Mouse (Mus musculus): ENCODE measurements around the gene Spen. TPM values are rescaled to one million over a fixed set of nuclear protein-coding genes. Genes with fewer than 3 reads are reported as not detected.

Spen gene
- polyA plus RNA-seq, 1 experiment: 46.9 TPM

DNA sequence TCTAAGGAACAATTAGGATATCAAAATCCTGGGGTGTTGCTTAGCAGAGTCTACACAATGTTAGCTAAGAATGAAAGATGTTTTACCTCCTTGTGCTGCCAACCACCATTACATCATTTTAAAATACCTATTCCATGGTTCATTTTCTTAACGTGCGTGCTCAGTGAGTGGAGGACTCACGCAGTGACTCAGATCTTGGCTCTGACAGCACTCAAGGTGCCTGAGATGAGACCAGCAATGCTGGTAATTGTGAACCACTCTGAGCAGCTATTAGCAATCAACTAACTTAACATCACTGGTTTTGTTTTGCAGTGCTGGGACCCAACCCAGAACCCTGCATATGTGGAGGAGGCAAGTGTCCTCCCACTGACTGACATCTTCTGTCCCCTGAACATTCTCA lies 20.0 kb downstream of the Spen start:
- peaks cover 21% of the 10 kb centered on the region for H3K36me3 ChIP-seq (ENCODE audit: control insufficient read depth, insufficient read depth, low read length, poor library complexity, severe bottlenecking)
- H3K9ac ChIP-seq (ENCODE audit: low read depth, poor library complexity, severe bottlenecking): no peak overlapping the region
- no peaks in the 10 kb centered on the region for H3K4me1 ChIP-seq (ENCODE audit: control insufficient read depth, insufficient read depth, low read length)
- no peak overlapping the region for H3K27ac ChIP-seq (ENCODE audit: insufficient read depth, low read length)
- TF ChIP-seq CTCF (IDR thresholded peaks at IDR 0.05; ENCODE audit: low read depth, low read length) (no peak), EP300 (IDR thresholded peaks at IDR 0.05; ENCODE audit: insufficient read depth, low read depth, low read length) (no peak), POLR2A (IDR thresholded peaks at IDR 0.05; ENCODE audit: insufficient read depth, low read length) (no peak)
- H3K27me3 ChIP-seq (ENCODE audit: control insufficient read depth, insufficient read depth, low read length, poor library complexity, severe bottlenecking): no peaks in the 10 kb centered on the region
- H3K4me3 ChIP-seq (ENCODE audit: low read depth, low read length): no peak overlapping the region
- no peaks in the 10 kb centered on the region for H3K9me3 ChIP-seq (replicated peaks; ENCODE audit: control insufficient read depth, insufficient read depth, low read length, poor library complexity, severe bottlenecking)

- no peak overlapping the region for H3K4me3 ChIP-seq (ENCODE audit: low read depth, low read length)
- no peaks in the 10 kb centered on the region for H3K4me1 ChIP-seq (ENCODE audit: control insufficient read depth, insufficient read depth, low read length)
- TF ChIP-seq EP300 (IDR thresholded peaks at IDR 0.05; ENCODE audit: insufficient read depth, low read depth, low read length): peak; percentile 80; the same call in 1 of the 2 replicates
- TF ChIP-seq CTCF (IDR thresholded peaks at IDR 0.05; ENCODE audit: low read depth, low read length): no peak
- no peak for TF ChIP-seq POLR2A (IDR thresholded peaks at IDR 0.05; ENCODE audit: insufficient read depth, low read length)
- no peaks in the 10 kb centered on the region for H3K27me3 ChIP-seq (ENCODE audit: control insufficient read depth, insufficient read depth, low read length, poor library complexity, severe bottlenecking)
- no peaks in the 10 kb centered on the region for H3K9me3 ChIP-seq (replicated peaks; ENCODE audit: control insufficient read depth, insufficient read depth, low read length, poor library complexity, severe bottlenecking)
- no peak overlapping the region for H3K27ac ChIP-seq (ENCODE audit: insufficient read depth, low read length)
- no peak overlapping the region for H3K9ac ChIP-seq (ENCODE audit: low read depth, poor library complexity, severe bottlenecking)
- peaks cover 3% of the 10 kb centered on the region; the same call in 1 of the 2 replicates for H3K36me3 ChIP-seq (ENCODE audit: control insufficient read depth, insufficient read depth, low read length, poor library complexity, severe bottlenecking)
Observed at GRCm38 (mm10) chr4:141514179-141514641, 24.2 kb downstream of the Spen start.

GRCm38 (mm10) chr4:141512145-141512544 lies 26.3 kb downstream of the Spen start:
- Histone ChIP-seq H3K27me3 (ENCODE audit: control insufficient read depth, insufficient read depth, low read length, poor library complexity, severe bottlenecking) (no peaks in the 10 kb centered on the region), H3K4me1 (ENCODE audit: control insufficient read depth, insufficient read depth, low read length) (no peaks in the 10 kb centered on the region), H3K4me3 (ENCODE audit: low read depth, low read length) (no peak overlapping the region), H3K27ac (ENCODE audit: insufficient read depth, low read length) (no peak overlapping the region), H3K9ac (ENCODE audit: low read depth, poor library complexity, severe bottlenecking) (no peak overlapping the region), H3K9me3 (replicated peaks; ENCODE audit: control insufficient read depth, insufficient read depth, low read length, poor library complexity, severe bottlenecking) (no peaks in the 10 kb centered on the region), H3K36me3 (ENCODE audit: control insufficient read depth, insufficient read depth, low read length, poor library complexity, severe bottlenecking) (peaks cover under 1% of the 10 kb centered on the region; the same call in 1 of the 2 replicates)
- TF ChIP-seq CTCF (IDR thresholded peaks at IDR 0.05; ENCODE audit: low read depth, low read length) (no peak), EP300 (IDR thresholded peaks at IDR 0.05; ENCODE audit: insufficient read depth, low read depth, low read length) (no peak), POLR2A (IDR thresholded peaks at IDR 0.05; ENCODE audit: insufficient read depth, low read length) (no peak)

DNA sequence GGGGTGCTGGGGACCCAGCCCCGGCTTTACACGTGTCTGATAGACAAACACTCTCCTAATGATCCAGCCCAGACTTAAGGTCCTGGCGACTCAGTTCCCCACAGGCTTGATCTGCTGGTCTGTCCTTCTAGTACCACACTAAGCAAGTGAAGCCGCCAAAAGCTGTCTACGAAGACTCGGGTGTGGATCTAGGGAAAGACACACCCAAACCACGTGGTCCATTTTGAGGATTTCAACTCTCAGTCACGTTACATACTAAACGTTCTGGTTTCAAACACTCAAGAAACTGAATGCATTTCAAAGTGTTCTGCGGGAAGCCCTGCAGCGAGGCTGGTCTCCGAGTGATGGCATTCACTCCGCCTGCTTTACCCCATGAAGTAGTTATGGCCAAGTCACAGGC lies 27.9 kb downstream of the Spen start:
- Histone ChIP-seq H3K36me3 (ENCODE audit: control insufficient read depth, insufficient read depth, low read length, poor library complexity, severe bottlenecking) (no peaks in the 10 kb centered on the region), H3K9me3 (replicated peaks; ENCODE audit: control insufficient read depth, insufficient read depth, low read length, poor library complexity, severe bottlenecking) (no peaks in the 10 kb centered on the region), H3K27ac (ENCODE audit: insufficient read depth, low read length) (no peak overlapping the region), H3K4me1 (ENCODE audit: control insufficient read depth, insufficient read depth, low read length) (peaks cover 1% of the 10 kb centered on the region), H3K9ac (ENCODE audit: low read depth, poor library complexity, severe bottlenecking) (no peak overlapping the region), H3K4me3 (ENCODE audit: low read depth, low read length) (no peak overlapping the region), H3K27me3 (ENCODE audit: control insufficient read depth, insufficient read depth, low read length, poor library complexity, severe bottlenecking) (no peaks in the 10 kb centered on the region)
- TF ChIP-seq CTCF (IDR thresholded peaks at IDR 0.05; ENCODE audit: low read depth, low read length): no peak
- no peak for TF ChIP-seq POLR2A (IDR thresholded peaks at IDR 0.05; ENCODE audit: insufficient read depth, low read length)
- TF ChIP-seq EP300 (IDR thresholded peaks at IDR 0.05; ENCODE audit: insufficient read depth, low read depth, low read length): no peak

DNA sequence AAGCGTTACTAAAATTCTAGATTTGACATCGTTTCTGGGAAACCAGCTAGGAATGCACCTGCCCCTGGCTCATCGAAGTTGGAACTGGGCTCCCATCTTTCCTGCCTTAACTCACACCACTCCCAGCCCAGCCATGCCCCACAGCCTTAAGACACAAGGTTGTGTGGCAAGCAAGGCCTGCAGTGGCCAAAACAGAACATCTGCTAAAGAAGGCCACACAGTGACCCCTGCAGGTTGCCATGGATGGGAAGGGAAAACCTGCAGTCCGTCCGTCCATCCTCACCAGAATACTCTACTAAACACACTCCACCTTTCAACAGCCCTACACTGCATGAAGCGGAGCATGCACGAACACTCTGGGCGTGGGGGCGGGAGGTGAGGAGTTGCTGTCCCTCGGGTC lies 31.5 kb downstream of the Spen start:
- H3K27me3 ChIP-seq (ENCODE audit: control insufficient read depth, insufficient read depth, low read length, poor library complexity, severe bottlenecking): no peaks in the 10 kb centered on the region
- H3K9ac ChIP-seq (ENCODE audit: low read depth, poor library complexity, severe bottlenecking): no peak overlapping the region
- H3K27ac ChIP-seq (ENCODE audit: insufficient read depth, low read length): no peak overlapping the region
- no peak overlapping the region for H3K4me3 ChIP-seq (ENCODE audit: low read depth, low read length)
- peaks cover 1% of the 10 kb centered on the region for H3K4me1 ChIP-seq (ENCODE audit: control insufficient read depth, insufficient read depth, low read length)
- H3K36me3 ChIP-seq (ENCODE audit: control insufficient read depth, insufficient read depth, low read length, poor library complexity, severe bottlenecking): no peaks in the 10 kb centered on the region
- TF ChIP-seq POLR2A (IDR thresholded peaks at IDR 0.05; ENCODE audit: insufficient read depth, low read length): no peak
- TF ChIP-seq CTCF (IDR thresholded peaks at IDR 0.05; ENCODE audit: low read depth, low read length): peak; percentile 56
- H3K9me3 ChIP-seq (replicated peaks; ENCODE audit: control insufficient read depth, insufficient read depth, low read length, poor library complexity, severe bottlenecking): no peaks in the 10 kb centered on the region

DNA sequence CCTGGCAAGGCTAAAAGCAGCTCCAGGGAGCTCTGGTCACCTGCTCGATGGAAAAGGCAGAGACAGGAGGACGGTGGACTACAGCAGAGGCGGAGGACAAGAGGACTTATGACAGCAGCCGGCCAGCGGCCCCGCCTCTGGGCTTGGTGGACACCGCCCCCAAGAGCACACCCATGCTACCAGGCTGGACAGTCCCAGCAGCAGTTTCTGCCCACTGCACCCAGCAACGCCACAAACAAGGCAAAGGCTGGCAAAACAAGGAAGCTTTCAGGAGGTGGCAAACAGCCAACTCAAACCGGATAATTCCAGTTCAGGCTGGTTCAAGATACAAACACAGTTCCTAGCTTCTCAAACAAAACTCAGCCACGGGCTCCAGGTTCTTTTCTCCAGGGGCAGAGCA lies 32.0 kb downstream of the Spen start:
- no peak overlapping the region for H3K27ac ChIP-seq (ENCODE audit: insufficient read depth, low read length)
- peaks cover 1% of the 10 kb centered on the region for H3K4me1 ChIP-seq (ENCODE audit: control insufficient read depth, insufficient read depth, low read length)
- no peaks in the 10 kb centered on the region for H3K27me3 ChIP-seq (ENCODE audit: control insufficient read depth, insufficient read depth, low read length, poor library complexity, severe bottlenecking)
- TF ChIP-seq POLR2A (IDR thresholded peaks at IDR 0.05; ENCODE audit: insufficient read depth, low read length): no peak
- TF ChIP-seq EP300 (IDR thresholded peaks at IDR 0.05; ENCODE audit: insufficient read depth, low read depth, low read length): no peak
- no peak for TF ChIP-seq CTCF (IDR thresholded peaks at IDR 0.05; ENCODE audit: low read depth, low read length)
- H3K4me3 ChIP-seq (ENCODE audit: low read depth, low read length): no peak overlapping the region
- H3K36me3 ChIP-seq (ENCODE audit: control insufficient read depth, insufficient read depth, low read length, poor library complexity, severe bottlenecking): no peaks in the 10 kb centered on the region
- H3K9ac ChIP-seq (ENCODE audit: low read depth, poor library complexity, severe bottlenecking): no peak overlapping the region
- no peaks in the 10 kb centered on the region for H3K9me3 ChIP-seq (replicated peaks; ENCODE audit: control insufficient read depth, insufficient read depth, low read length, poor library complexity, severe bottlenecking)
